Mouse (Mus musculus) forebrain, embryonic 15.5 days (tissue): Measurements from ENCODE around the gene Vps26a. TPM values are rescaled to one million over a fixed set of nuclear protein-coding genes. Genes with fewer than 3 reads are reported as not detected.
"Not testable (repeated sequence)": the region's sequence is repeated elsewhere in the genome, so short reads cannot be mapped to it uniquely, and the experiment has no call there.

Experiments used
- ATAC-seq: fragments of 200-750 bp; cut with Nextera tagmentation; replicated peaks from 2 replicates; pipeline ENCODE4 v1.8.0; 2017; ENCODE audit warnings: mild to moderate bottlenecking, moderate TSS enrichment, moderate library complexity
- H3K27ac ChIP-seq: fragments of 300-500 bp; sonication (generic); replicated peaks from 2 replicates; pipeline ENCODE4 v1.5.1; 2015; ENCODE audit warnings: mild to moderate bottlenecking, inconsistent platforms
- H3K27me3 ChIP-seq: fragments of 300-500 bp; sonication (generic); 2 replicates; pipeline ENCODE4 v1.6.1; 2015; ENCODE audit warnings: inconsistent platforms
- H3K36me3 ChIP-seq: fragments of 300-500 bp; sonication (generic); 2 replicates; pipeline ENCODE4 v1.6.1; 2015; ENCODE audit warnings: mild to moderate bottlenecking, inconsistent platforms
- H3K4me1 ChIP-seq: fragments of 300-500 bp; sonication (generic); 2 replicates; pipeline ENCODE4 v1.6.1; 2015; ENCODE audit warnings: inconsistent platforms
- H3K4me2 ChIP-seq: fragments of 300-500 bp; sonication (generic); replicated peaks from 2 replicates; pipeline ENCODE4 v1.6.1; 2015; ENCODE audit warnings: mild to moderate bottlenecking, inconsistent platforms
- H3K4me3 ChIP-seq: fragments of 300-500 bp; sonication (generic); 2 replicates; pipeline ENCODE4 v1.5.1; 2015; ENCODE audit warnings: mild to moderate bottlenecking, inconsistent platforms
- H3K9ac ChIP-seq: fragments of 300-500 bp; sonication (generic); replicated peaks from 2 replicates; pipeline ENCODE4 v1.6.1; 2015; ENCODE audit warnings: mild to moderate bottlenecking, inconsistent platforms
- H3K9me3 ChIP-seq: fragments of 300-500 bp; sonication (generic); 2 replicates; pipeline ENCODE4 v1.6.1; 2016; ENCODE audit warnings: inconsistent platforms
- WGBS: fragments of 180-500 bp; shearing (Covaris S2); methylation state at CpG from one replicate; pipeline ENCODE4 v1.1.7; 2015; ENCODE audit warnings: mixed read lengths; 5-methylcytosine and 5-hydroxymethylcytosine counted together
- polyA plus RNA-seq: library from polyadenylated mRNA; unstranded; fragments of >200 nt; fragmentation: Nextera tagmentation; extraction: Ambion mirVana; gene quantifications from 2 replicates; pipeline ENCODE4 v1.2.1, GENCODE M21; 2015

Vps26a gene
- polyA plus RNA-seq, 1 experiment from 2014 or later, result 78.8 TPM

DNA sequence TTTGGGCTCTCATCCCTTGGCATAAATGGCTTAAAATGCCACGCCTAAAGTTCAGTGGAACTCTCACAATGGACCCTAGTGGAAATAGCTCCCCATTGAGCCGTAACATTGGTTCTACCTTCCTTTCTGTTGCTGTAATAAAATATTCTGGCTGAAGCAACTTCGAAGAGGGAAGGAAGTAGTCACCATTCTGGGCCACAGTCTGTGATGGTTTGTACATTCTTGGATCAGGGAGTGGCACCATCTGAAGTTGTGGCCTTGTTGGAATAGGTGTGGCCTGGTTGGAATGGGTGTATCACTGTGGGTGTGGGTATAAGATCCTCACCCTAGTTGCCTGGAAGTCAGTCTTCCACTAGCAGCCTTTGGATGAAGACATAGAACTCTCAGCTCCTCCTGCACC, 5.1 kb upstream of the Vps26a start:
- ATAC-seq, result not testable (repeated sequence)
- WGBS, result 83% methylated on average over 3 of the region's 3 CpGs

DNA sequence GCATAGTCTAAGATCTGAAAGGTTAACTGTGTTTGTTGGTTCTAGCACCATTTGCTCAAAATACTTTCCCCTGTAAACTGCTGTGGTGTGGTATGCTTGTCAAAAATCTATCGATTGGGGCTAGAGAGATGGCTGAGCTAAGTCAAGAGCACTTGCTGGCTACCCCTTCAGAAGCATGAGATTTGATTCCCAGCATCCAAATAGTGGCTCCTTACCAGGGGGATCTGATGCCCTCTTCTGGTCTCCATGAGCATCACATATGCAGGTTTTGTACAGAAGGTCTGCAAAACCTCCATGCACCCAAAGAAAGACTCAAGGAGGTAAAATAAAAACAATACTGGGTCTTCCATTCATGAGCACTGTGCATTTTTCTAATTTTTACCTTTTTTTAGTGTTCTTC, 1.7 kb upstream of the Vps26a start:
- Histone ChIP-seq H3K27ac (no peak overlapping the region), H3K4me1 (peaks cover 18% of the 10 kb centered on the region), H3K36me3 (no peaks in the 10 kb centered on the region), H3K9me3 (no peaks in the 10 kb centered on the region), H3K27me3 (no peaks in the 10 kb centered on the region), H3K4me2 (no peak overlapping the region), H3K9ac (no peak overlapping the region), H3K4me3 (no peak overlapping the region)
- no peak for ATAC-seq
- WGBS, result 21% methylated on average over 1 of the region's 1 CpGs

More for the DNA sequence above, 5.1 kb upstream of the Vps26a start:
- not testable (repeated sequence) for H3K27ac ChIP-seq, H3K9ac ChIP-seq, H3K4me1 ChIP-seq, H3K4me3 ChIP-seq, H3K27me3 ChIP-seq, H3K36me3 ChIP-seq, H3K9me3 ChIP-seq, H3K4me2 ChIP-seq

DNA sequence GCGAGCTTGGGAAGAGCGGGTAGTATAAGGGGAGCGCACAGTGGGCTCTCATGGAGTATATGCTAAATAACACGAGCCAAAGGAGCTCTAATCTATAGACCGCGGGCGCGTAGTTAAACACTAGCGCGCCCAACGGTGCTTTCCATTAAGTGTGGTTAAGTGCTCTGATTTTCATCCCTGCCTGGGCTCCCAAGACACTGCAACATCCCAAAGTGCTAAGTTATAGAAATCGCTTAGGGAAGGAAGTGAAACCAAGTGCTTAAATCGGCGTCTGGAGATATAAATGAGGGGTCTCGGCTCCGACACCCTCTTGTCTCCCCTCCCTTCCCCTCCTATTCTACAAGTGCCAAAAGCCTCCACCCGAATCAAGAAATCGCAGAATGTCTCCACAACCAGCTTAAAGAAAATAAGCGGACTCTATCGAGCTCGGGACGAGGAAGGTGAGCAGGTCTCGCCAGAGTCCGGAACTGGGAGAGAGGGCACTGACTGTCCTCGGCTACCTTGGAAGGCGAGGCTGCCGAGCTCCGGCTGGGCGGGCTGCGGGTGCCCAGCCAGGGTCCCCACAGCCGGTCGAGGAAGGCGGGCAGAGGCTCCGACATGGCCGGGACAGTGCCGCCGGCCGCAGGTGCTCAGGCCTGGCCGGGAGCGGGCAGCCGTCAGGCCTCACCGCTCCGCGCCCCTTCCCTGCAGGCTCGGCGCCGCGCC, 575 bp downstream of the Vps26a start:
- Histone ChIP-seq H3K27ac (peak overlapping the region; percentile 85), H3K4me2 (peak overlapping the region; percentile 75), H3K4me1 (peaks cover 31% of the 10 kb centered on the region), H3K9ac (peak overlapping the region; percentile 92), H3K9me3 (no peaks in the 10 kb centered on the region), H3K36me3 (no peaks in the 10 kb centered on the region), H3K27me3 (no peaks in the 10 kb centered on the region), H3K4me3 (peak overlapping the region; percentile 98)
- ATAC-seq, result peak; percentile 84
- WGBS, result under 1% methylated on average over 38 of the region's 48 CpGs

DNA sequence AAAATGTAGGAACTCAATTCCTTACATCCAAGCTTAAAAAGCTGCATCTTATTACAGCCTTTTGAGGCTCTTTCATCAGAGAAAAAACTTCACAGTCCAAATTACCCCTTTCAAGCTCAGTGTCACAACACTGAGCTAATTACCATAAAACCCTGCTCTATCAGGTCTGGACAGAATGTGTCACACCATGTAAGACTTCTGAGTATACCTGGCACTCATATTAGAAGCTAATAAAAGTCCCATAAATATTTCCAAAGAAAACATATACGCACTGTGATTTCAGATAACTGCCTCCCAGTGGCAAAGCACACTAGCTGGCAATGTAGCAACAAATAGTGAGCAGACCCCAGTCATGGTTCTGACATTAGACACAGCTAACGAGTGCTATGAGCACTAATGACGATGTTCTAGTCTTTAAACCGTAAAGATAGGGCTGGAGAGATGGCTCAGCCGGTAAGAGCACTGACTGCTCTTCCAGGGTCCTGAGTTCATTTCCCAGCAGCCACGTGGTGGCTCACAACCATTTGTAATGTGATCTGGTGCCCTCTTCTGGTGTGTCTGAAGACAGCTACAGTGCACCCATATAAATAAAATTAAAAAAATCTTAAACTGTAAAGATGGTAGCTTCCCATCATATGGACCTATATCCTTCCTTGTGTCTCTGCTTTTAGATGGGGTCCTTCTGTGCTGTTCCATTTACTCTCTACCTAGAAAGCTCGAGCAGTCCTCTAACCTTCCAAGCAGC, 5.3 kb downstream of the Vps26a start:
- peaks cover 7% of the 10 kb centered on the region; the same call in 1 of the 2 replicates for H3K36me3 ChIP-seq
- H3K27ac ChIP-seq, result no peak overlapping the region
- no peak for ATAC-seq
- H3K4me1 ChIP-seq, result peaks cover 26% of the 10 kb centered on the region
- H3K9ac ChIP-seq, result no peak overlapping the region
- H3K9me3 ChIP-seq, result no peaks in the 10 kb centered on the region
- H3K4me2 ChIP-seq, result no peak overlapping the region
- H3K4me3 ChIP-seq, result no peak overlapping the region
- no peaks in the 10 kb centered on the region for H3K27me3 ChIP-seq
- WGBS, result 44% methylated on average over 7 of the region's 7 CpGs

DNA sequence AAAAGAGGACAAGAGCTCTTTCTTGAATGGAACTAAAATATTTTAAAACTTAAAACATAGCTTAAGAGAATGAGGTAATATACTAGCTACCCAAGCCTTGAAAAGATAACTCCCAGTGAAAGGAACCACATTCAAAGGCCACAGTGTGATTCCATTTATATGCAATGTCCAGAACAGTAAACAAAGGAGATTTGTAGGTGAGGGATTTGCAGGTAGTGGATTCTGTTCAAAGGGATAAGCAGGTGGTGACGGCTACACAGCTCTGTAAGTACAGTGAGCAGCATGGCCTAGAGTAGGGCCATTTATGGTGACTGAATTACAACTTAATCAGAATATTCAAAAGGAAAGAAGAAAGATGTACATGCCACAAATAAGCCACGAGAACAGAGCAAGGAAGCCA, 9.6 kb downstream of the Vps26a start:
- Histone ChIP-seq H3K4me1 (peaks cover 10% of the 10 kb centered on the region), H3K9me3 (no peaks in the 10 kb centered on the region), H3K36me3 (peaks cover 7% of the 10 kb centered on the region; the same call in 1 of the 2 replicates), H3K4me2 (no peak overlapping the region), H3K27me3 (no peaks in the 10 kb centered on the region), H3K4me3 (no peak overlapping the region), H3K27ac (no peak overlapping the region), H3K9ac (no peak overlapping the region)
- 61% methylated on average over 2 of the region's 2 CpGs for WGBS
- no peak for ATAC-seq

DNA sequence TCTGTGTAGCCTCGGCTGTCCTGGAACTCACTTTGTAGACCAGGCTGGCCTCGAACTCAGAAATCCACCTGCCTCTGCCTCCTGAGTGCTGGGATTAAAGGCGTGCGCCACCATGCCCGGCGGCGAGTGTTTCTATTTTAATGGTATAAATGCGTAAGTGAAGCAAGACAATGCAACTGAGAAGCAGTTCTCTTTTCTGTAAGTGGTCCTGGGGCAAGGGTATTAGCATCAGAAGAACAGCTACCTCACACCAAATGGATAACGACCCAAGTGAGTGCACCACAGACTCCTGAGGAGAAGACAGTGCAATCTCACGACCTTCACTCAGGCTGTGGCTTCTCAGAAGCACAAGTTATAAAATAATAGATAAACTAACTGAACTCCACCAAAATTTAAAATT, 11.7 kb downstream of the Vps26a start:
- Histone ChIP-seq H3K9me3 (no peaks in the 10 kb centered on the region), H3K27me3 (no peaks in the 10 kb centered on the region), H3K36me3 (peaks cover 7% of the 10 kb centered on the region; the same call in 1 of the 2 replicates), H3K27ac (no peak overlapping the region), H3K4me2 (no peak overlapping the region), H3K4me1 (peaks cover 3% of the 10 kb centered on the region; the same call in 1 of the 2 replicates), H3K9ac (no peak overlapping the region), H3K4me3 (no peak overlapping the region)
- 88% methylated on average over 10 of the region's 10 CpGs for WGBS
- no peak for ATAC-seq

DNA sequence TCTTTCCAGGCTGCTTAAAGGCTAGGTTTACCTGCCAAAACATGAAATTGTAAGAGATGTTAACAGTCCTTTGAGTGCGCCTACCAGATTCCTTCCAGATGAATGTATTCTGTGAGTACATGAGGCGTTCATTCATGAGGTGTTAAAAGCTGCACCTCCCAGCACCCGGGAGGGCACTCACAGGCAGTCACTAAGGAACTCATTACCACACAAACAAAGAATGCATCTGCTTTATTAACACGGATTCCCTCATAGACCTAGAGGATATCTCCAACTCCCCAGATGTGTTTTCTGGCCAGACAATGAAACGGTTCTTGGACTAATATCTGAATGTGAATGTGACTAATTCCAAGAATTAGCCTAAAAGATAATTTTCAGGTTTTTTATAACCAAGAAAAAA, 15.5 kb downstream of the Vps26a start:
- no peak overlapping the region for H3K9ac ChIP-seq
- H3K9me3 ChIP-seq, result no peaks in the 10 kb centered on the region
- no peak overlapping the region for H3K27ac ChIP-seq
- no peaks in the 10 kb centered on the region for H3K36me3 ChIP-seq
- peaks cover 3% of the 10 kb centered on the region; the same call in 1 of the 2 replicates for H3K4me1 ChIP-seq
- 23% methylated on average over 5 of the region's 5 CpGs for WGBS
- H3K4me2 ChIP-seq, result no peak overlapping the region
- H3K27me3 ChIP-seq, result no peaks in the 10 kb centered on the region
- H3K4me3 ChIP-seq, result no peak overlapping the region
- ATAC-seq, result no peak

DNA sequence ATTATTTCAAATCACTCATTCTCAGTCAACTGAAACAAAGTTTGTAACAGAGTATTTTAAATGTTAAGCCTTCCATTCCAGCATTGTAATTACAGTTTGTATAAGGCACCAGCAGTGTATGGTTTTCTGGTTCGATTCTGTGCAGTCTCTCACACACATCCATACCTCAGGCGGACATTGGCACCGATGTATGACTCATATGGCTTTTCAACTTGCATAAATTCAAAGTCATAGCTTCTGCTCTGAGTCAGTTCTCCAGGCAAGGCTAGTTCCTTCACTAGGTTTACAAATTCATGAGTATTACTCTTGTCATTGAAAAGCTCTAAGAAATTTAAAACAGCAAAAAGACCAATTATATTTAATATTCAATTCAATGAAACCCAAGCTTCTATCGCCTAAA, 16.9 kb downstream of the Vps26a start:
- Histone ChIP-seq H3K4me3 (no peak overlapping the region), H3K27ac (no peak overlapping the region), H3K4me1 (peaks cover 3% of the 10 kb centered on the region; the same call in 1 of the 2 replicates), H3K9ac (no peak overlapping the region), H3K4me2 (no peak overlapping the region), H3K9me3 (no peaks in the 10 kb centered on the region), H3K27me3 (no peaks in the 10 kb centered on the region), H3K36me3 (peaks cover 2% of the 10 kb centered on the region; the same call in 1 of the 2 replicates)
- 92% methylated on average over 4 of the region's 4 CpGs for WGBS
- no peak for ATAC-seq

DNA sequence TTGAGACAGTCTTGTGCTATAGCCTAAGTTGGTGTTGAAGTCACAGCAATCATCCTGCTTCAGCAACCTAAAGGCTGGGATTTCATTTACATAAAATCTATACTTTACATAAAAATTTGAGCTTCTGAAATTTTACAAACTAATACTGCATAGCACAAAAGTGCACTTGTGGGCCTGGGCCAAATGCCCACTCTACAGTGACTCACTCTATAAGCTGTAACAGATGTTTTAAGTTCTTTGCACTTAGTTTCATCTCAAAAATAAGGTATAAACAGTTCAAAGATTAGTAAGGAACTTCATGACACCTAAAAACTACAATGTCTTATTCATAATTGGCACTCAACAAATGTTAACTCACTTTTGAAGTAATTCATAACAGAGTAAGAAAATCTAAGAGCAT, 25.3 kb downstream of the Vps26a start:
- Histone ChIP-seq H3K4me2 (no peak overlapping the region), H3K36me3 (peaks cover 49% of the 10 kb centered on the region), H3K27ac (no peak overlapping the region), H3K4me1 (no peaks in the 10 kb centered on the region), H3K4me3 (no peak overlapping the region), H3K27me3 (no peaks in the 10 kb centered on the region), H3K9ac (no peak overlapping the region), H3K9me3 (no peaks in the 10 kb centered on the region)
- no peak for ATAC-seq

DNA sequence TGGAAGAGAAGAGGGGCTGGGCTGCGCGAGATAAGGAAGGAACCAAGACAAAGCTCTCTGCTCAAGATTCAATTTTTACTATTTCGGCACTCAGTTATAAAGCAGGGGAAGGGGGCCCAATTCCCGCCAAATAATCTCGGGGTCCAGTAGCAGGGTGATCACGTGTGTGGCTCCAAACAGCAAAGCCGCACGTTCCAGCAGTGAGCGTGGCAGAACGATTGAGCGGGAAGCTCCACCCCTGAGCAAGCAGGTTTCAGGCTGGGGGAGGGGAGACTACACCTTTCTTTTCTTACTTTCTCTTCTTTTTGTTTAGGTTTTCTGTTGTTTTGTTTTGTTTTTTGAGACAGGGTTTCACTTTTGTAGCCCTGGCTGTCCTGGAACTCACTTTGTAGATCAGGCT, 34.6 kb downstream of the Vps26a start:
- H3K4me2 ChIP-seq, H3K27me3 ChIP-seq, H3K4me3 ChIP-seq, H3K9ac ChIP-seq, H3K9me3 ChIP-seq, ATAC-seq, H3K27ac ChIP-seq: not testable (repeated sequence)
- WGBS, result 75% methylated on average over 11 of the region's 11 CpGs
- H3K36me3 ChIP-seq, result peaks cover 22% of the 10 kb centered on the region
- peaks cover 17% of the 10 kb centered on the region for H3K4me1 ChIP-seq

DNA sequence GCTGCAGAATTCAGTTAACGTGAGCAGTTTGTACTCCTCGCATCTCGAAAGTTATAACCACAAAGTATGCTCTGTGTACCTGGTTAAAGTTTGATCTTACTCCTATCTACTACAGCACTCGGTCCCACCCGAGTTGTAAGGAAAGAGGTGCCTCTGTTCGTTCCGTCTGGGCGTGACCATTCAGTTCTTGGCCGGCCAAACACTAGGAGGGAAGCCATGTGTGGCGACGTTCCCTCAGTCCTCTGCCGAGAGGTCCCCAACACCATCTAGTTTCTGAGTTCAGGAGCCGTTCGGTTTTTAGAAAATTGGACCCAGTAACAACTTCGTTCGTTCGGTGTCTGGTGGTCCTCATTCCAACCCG, 36.3 kb downstream of the Vps26a start:
- H3K9ac ChIP-seq, result peak overlapping the region; percentile 96
- no peaks in the 10 kb centered on the region for H3K27me3 ChIP-seq
- WGBS, result 36% methylated on average over 18 of the region's 18 CpGs
- no peaks in the 10 kb centered on the region for H3K9me3 ChIP-seq
- no peak; the same call in 1 of the 2 replicates for ATAC-seq
- H3K4me1 ChIP-seq, result peaks cover 17% of the 10 kb centered on the region
- H3K4me2 ChIP-seq, result peak overlapping the region; percentile 77
- peak overlapping the region; percentile 95 for H3K27ac ChIP-seq
- peaks cover 24% of the 10 kb centered on the region for H3K36me3 ChIP-seq
- H3K4me3 ChIP-seq, result peak overlapping the region; percentile 85

DNA sequence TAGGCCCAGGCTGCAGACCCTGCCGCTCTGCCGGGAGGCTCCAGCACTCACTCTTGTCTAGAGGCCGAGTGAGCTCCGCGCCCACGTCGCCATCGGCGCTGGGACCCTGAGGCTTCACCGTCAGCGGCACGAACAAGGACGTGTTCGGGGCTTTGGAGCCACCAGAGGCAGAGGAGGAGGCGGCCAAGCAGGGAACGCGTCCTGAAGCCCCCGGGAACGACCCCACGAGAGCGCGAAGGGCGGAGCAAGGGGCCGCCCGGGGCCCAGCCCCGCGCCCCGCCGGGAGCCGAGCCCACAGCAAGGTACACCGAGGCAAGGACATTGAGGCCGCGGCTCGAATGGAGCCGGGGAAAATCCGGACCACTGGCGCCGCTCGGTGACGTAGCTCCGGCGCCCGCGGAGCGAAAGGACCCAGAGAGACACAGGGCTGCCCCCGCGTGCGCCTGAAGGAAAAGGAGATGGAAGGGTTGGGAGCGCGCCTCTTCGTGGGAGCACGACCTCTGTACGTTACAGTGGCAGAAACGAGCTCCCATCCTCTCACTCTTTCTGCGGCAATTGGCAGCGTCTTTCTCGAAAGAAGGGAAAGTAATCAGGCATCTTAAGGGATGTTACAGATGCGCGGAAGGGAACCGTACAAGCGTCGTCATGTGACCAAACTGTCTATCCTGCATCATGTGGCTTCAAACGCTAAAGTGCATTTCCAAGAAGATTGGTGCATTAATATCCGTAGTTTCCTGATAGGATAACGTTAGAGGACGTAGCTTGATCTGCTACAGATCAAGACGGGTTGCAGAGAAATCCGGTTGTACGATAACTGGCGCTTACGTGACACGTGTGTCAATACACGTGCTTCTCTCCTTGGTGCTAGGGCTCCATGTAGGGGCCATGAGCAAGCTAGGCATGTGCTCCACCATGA, 37.0 kb downstream of the Vps26a start, which contains the start of the genes 4930507D05Rik and Supv3l1:
TSS of gene 4930507D05Rik (plus strand) at position 126 of the 916 bp plus-strand sequence.
TSS of gene Supv3l1 (minus strand) at position 375 of the 916 bp plus-strand sequence.
- Histone ChIP-seq H3K9me3 (no peaks in the 10 kb centered on the region), H3K36me3 (peaks cover 25% of the 10 kb centered on the region), H3K4me2 (peak within 1 kb of the TSS; percentile 77), H3K9ac (peak within 1 kb of the TSS; percentile 96), H3K4me3 (peak within 1 kb of the TSS; percentile 85), H3K27ac (peak within 1 kb of the TSS; percentile 95), H3K27me3 (no peaks in the 10 kb centered on the region), H3K4me1 (peaks cover 17% of the 10 kb centered on the region)
- ATAC-seq, result peak; percentile 96
- WGBS, result under 1% methylated on average over 73 of the region's 73 CpGs
